Mouse (Mus musculus): Measurements from ENCODE around the gene Igsf3. TPM values are rescaled to one million over a fixed set of nuclear protein-coding genes. Genes with fewer than 3 reads are reported as not detected.
"Not testable (repeated sequence)": the region's sequence is repeated elsewhere in the genome, so short reads cannot be mapped to it uniquely, and the experiment has no call there.

Igsf3 gene
- polyA plus RNA-seq, 1 experiment from 2014 or later = 96.5 TPM

GRCm38 (mm10) chr3:101410202-101410601 is 33.3 kb downstream of the Igsf3 start:
- peaks cover 89% of the 10 kb centered on the region for H3K4me1 ChIP-seq
- no peak overlapping the region for H3K9ac ChIP-seq
- H3K4me3 ChIP-seq = no peak overlapping the region
- H3K4me2 ChIP-seq (replicated peaks) = 0 out of 2 replicates have a peak overlapping the region, but pooled peaks have one; percentile 7
- H3K27me3 ChIP-seq = no peaks in the 10 kb centered on the region
- H3K9me3 ChIP-seq = no peaks in the 10 kb centered on the region
- no peak for ATAC-seq (ENCODE audit: low FRiP score, low read depth)
- WGBS = 36% methylated on average over 2 of the region's 2 CpGs
- H3K27ac ChIP-seq = no peak overlapping the region
- no peaks in the 10 kb centered on the region for H3K36me3 ChIP-seq

- Histone ChIP-seq H3K9ac (no peak overlapping the region; the same call in 1 of the 2 replicates), H3K36me3 (no peaks in the 10 kb centered on the region), H3K4me2 (replicated peaks) (no peak overlapping the region), H3K4me1 (peaks cover 87% of the 10 kb centered on the region), H3K27me3 (no peaks in the 10 kb centered on the region), H3K4me3 (no peak overlapping the region), H3K27ac (no peak overlapping the region), H3K9me3 (no peaks in the 10 kb centered on the region)
- 40% methylated on average over 3 of the region's 3 CpGs for WGBS
- ATAC-seq (ENCODE audit: low FRiP score, low read depth) = no peak
Measured at GRCm38 (mm10) chr3:101410745-101411144, 33.9 kb downstream of the Igsf3 start.

GRCm38 (mm10) chr3:101411626-101412025 is 34.7 kb downstream of the Igsf3 start:
- WGBS = 79% methylated on average over 3 of the region's 3 CpGs
- Histone ChIP-seq H3K9ac (no peak overlapping the region), H3K4me1 (peaks cover 87% of the 10 kb centered on the region), H3K36me3 (no peaks in the 10 kb centered on the region), H3K27ac (no peak overlapping the region; the same call in 1 of the 2 replicates), H3K9me3 (no peaks in the 10 kb centered on the region), H3K27me3 (no peaks in the 10 kb centered on the region), H3K4me3 (no peak overlapping the region), H3K4me2 (replicated peaks) (no peak overlapping the region)
- no peak for ATAC-seq (ENCODE audit: low FRiP score, low read depth)

- Histone ChIP-seq H3K9me3 (no peaks in the 10 kb centered on the region), H3K4me2 (replicated peaks) (no peak overlapping the region), H3K36me3 (no peaks in the 10 kb centered on the region), H3K27ac (no peak overlapping the region), H3K4me3 (no peak overlapping the region), H3K27me3 (no peaks in the 10 kb centered on the region), H3K4me1 (peaks cover 83% of the 10 kb centered on the region), H3K9ac (no peak overlapping the region)
- 71% methylated on average over 6 of the region's 6 CpGs for WGBS
- no peak for ATAC-seq (ENCODE audit: low FRiP score, low read depth)
Measured at GRCm38 (mm10) chr3:101412115-101412514, 35.2 kb downstream of the Igsf3 start.

GRCm38 (mm10) chr3:101413013-101413412 is 36.1 kb downstream of the Igsf3 start:
- not testable (repeated sequence) for H3K9ac ChIP-seq; H3K4me2 ChIP-seq (replicated peaks)
- 90% methylated on average over 5 of the region's 5 CpGs for WGBS

GRCm38 (mm10) chr3:101418740-101419652 is 42.1 kb downstream of the Igsf3 start:
- 67% methylated on average over 18 of the region's 18 CpGs for WGBS
- H3K4me1 ChIP-seq = peaks cover 51% of the 10 kb centered on the region
- ATAC-seq (ENCODE audit: low FRiP score, low read depth) = no peak

More at GRCm38 (mm10) chr3:101413013-101413412, 36.1 kb downstream of the Igsf3 start:
- not testable (repeated sequence) for H3K4me3 ChIP-seq; H3K9me3 ChIP-seq; ATAC-seq (ENCODE audit: low FRiP score, low read depth); H3K27me3 ChIP-seq; H3K27ac ChIP-seq; H3K36me3 ChIP-seq
- peaks cover 79% of the 10 kb centered on the region for H3K4me1 ChIP-seq

GRCm38 (mm10) chr3:101419653-101419994 is 42.7 kb downstream of the Igsf3 start:
- Histone ChIP-seq H3K27me3 (no peaks in the 10 kb centered on the region), H3K36me3 (no peaks in the 10 kb centered on the region), H3K27ac (no peak overlapping the region), H3K4me3 (no peak overlapping the region), H3K9me3 (no peaks in the 10 kb centered on the region), H3K4me2 (replicated peaks) (no peak overlapping the region), H3K9ac (no peak overlapping the region), H3K4me1 (peaks cover 53% of the 10 kb centered on the region)
- no peak for ATAC-seq (ENCODE audit: low FRiP score, low read depth)
- 58% methylated on average over 10 of the region's 10 CpGs for WGBS

More at GRCm38 (mm10) chr3:101418740-101419652, 42.1 kb downstream of the Igsf3 start:
- Histone ChIP-seq H3K27ac (no peak overlapping the region), H3K9me3 (no peaks in the 10 kb centered on the region), H3K4me2 (replicated peaks) (no peak overlapping the region), H3K27me3 (no peaks in the 10 kb centered on the region), H3K9ac (no peak overlapping the region), H3K4me3 (no peak overlapping the region), H3K36me3 (no peaks in the 10 kb centered on the region)

GRCm38 (mm10) chr3:101423188-101423587 is 46.3 kb downstream of the Igsf3 start:
- Histone ChIP-seq H3K4me3 (no peak overlapping the region), H3K27ac (no peak overlapping the region), H3K27me3 (no peaks in the 10 kb centered on the region), H3K9ac (no peak overlapping the region), H3K9me3 (no peaks in the 10 kb centered on the region), H3K36me3 (peaks cover 30% of the 10 kb centered on the region), H3K4me1 (peaks cover 40% of the 10 kb centered on the region), H3K4me2 (replicated peaks) (no peak overlapping the region)
- no peak for ATAC-seq (ENCODE audit: low FRiP score, low read depth)
- 51% methylated on average over 4 of the region's 4 CpGs for WGBS

GRCm38 (mm10) chr3:101424295-101424885 is 47.5 kb downstream of the Igsf3 start:
- no peak overlapping the region for H3K9ac ChIP-seq
- H3K9me3 ChIP-seq = no peaks in the 10 kb centered on the region
- H3K27ac ChIP-seq = no peak overlapping the region; the same call in 1 of the 2 replicates
- H3K4me2 ChIP-seq (replicated peaks) = 0 out of 2 replicates have a peak overlapping the region, but pooled peaks have one; percentile 0
- H3K4me1 ChIP-seq = peaks cover 40% of the 10 kb centered on the region
- no peak for ATAC-seq (ENCODE audit: low FRiP score, low read depth)
- H3K36me3 ChIP-seq = peaks cover 37% of the 10 kb centered on the region
- 73% methylated on average over 10 of the region's 10 CpGs for WGBS
- no peaks in the 10 kb centered on the region for H3K27me3 ChIP-seq
- H3K4me3 ChIP-seq = no peak overlapping the region

GRCm38 (mm10) chr3:101429982-101430754 is 53.3 kb downstream of the Igsf3 start:
- ATAC-seq (ENCODE audit: low FRiP score, low read depth) = no peak
- Histone ChIP-seq H3K9me3 (no peaks in the 10 kb centered on the region), H3K9ac (no peak overlapping the region), H3K36me3 (peaks cover 76% of the 10 kb centered on the region), H3K27me3 (no peaks in the 10 kb centered on the region), H3K4me1 (0 out of 2 replicates have a peak, but pooled peaks cover 3% of the 10 kb centered on the region), H3K4me3 (no peak overlapping the region), H3K27ac (no peak overlapping the region), H3K4me2 (replicated peaks) (no peak overlapping the region)
- 60% methylated on average over 8 of the region's 8 CpGs for WGBS

- no peak for ATAC-seq (ENCODE audit: low FRiP score, low read depth)
- Histone ChIP-seq H3K4me2 (replicated peaks) (no peak overlapping the region), H3K9ac (no peak overlapping the region), H3K27ac (no peak overlapping the region), H3K27me3 (no peaks in the 10 kb centered on the region), H3K9me3 (no peaks in the 10 kb centered on the region), H3K4me1 (no peaks in the 10 kb centered on the region), H3K4me3 (no peak overlapping the region), H3K36me3 (peaks cover 76% of the 10 kb centered on the region)
- 78% methylated on average over 2 of the region's 2 CpGs for WGBS
Measured at GRCm38 (mm10) chr3:101430755-101431115, 53.9 kb downstream of the Igsf3 start.

- H3K27ac ChIP-seq = no peak overlapping the region
- H3K36me3 ChIP-seq = peaks cover 87% of the 10 kb centered on the region
- no peak overlapping the region for H3K9ac ChIP-seq
- H3K9me3 ChIP-seq = no peaks in the 10 kb centered on the region
- no peak overlapping the region for H3K4me3 ChIP-seq
- H3K4me2 ChIP-seq (replicated peaks) = no peak overlapping the region
- H3K27me3 ChIP-seq = no peaks in the 10 kb centered on the region
- H3K4me1 ChIP-seq = peaks cover 9% of the 10 kb centered on the region
- WGBS = 91% methylated on average over 8 of the region's 8 CpGs
- no peak for ATAC-seq (ENCODE audit: low FRiP score, low read depth)
Measured at GRCm38 (mm10) chr3:101435672-101436071, 58.8 kb downstream of the Igsf3 start.

Measured in limb, embryonic 13.5 days (tissue).